Mouse (Mus musculus) heart, embryonic 16.5 days (tissue): ENCODE measurements around the gene Abcb1b. TPM values are rescaled to one million over a fixed set of nuclear protein-coding genes. Genes with fewer than 3 reads are reported as not detected.
A peak's percentile ranks its signal among the peaks of the same experiment; 100 is the strongest.

Experiments used
- ATAC-seq: fragments of 200-750 bp; cut with Nextera tagmentation; replicated peaks from 2 replicates; pipeline ENCODE4 v1.8.0; 2017; ENCODE audit warnings: moderate number of reproducible peaks; ENCODE audit not compliant: insufficient read depth, low FRiP score; ENCODE audit errors: extremely low read depth
- H3K27ac ChIP-seq: fragments of 300-500 bp; sonication (generic); 2 replicates; pipeline ENCODE4 v1.5.1; 2014; ENCODE audit warnings: mild to moderate bottlenecking, low read length, control low read depth, moderate library complexity
- H3K27me3 ChIP-seq: fragments of 300-500 bp; sonication (generic); 2 replicates; pipeline ENCODE4 v1.6.1; 2014; ENCODE audit warnings: low read length, mixed read lengths; ENCODE audit not compliant: control insufficient read depth, insufficient read depth
- H3K36me3 ChIP-seq: fragments of 300-500 bp; sonication (generic); 2 replicates; pipeline ENCODE4 v1.6.1; 2014; ENCODE audit not compliant: control insufficient read depth, insufficient read depth
- H3K4me1 ChIP-seq: fragments of 300-500 bp; sonication (generic); 2 replicates; pipeline ENCODE4 v1.6.1; 2014; ENCODE audit warnings: low read length, mixed read lengths; ENCODE audit not compliant: control insufficient read depth, insufficient read depth
- H3K4me2 ChIP-seq: fragments of 300-500 bp; sonication (generic); 2 replicates; pipeline ENCODE4 v1.6.1; 2014; ENCODE audit warnings: low read depth, mild to moderate bottlenecking, control low read depth, low read length
- H3K4me3 ChIP-seq: fragments of 300-500 bp; sonication (generic); 2 replicates; pipeline ENCODE4 v1.5.1; 2014; ENCODE audit warnings: mild to moderate bottlenecking, control low read depth, low read length
- H3K9ac ChIP-seq: fragments of 300-500 bp; sonication (generic); 2 replicates; pipeline ENCODE4 v1.6.1; 2014; ENCODE audit warnings: low read length, control low read depth
- H3K9me3 ChIP-seq: fragments of 300-500 bp; sonication (generic); replicated peaks from 2 replicates; pipeline ENCODE4 v1.6.1; 2016; ENCODE audit warnings: low read length; ENCODE audit not compliant: control insufficient read depth
- WGBS: fragments of 180-500 bp; shearing (Covaris S2); extraction: QIAGEN DNeasy Blood & Tissue Kit; methylation state at CpG from one replicate; pipeline ENCODE4 v1.1.7; 2014; 5-methylcytosine and 5-hydroxymethylcytosine counted together
- polyA plus RNA-seq: library from polyadenylated mRNA; unstranded; fragments of >200 nt; fragmentation: Nextera tagmentation; extraction: Ambion mirVana; gene quantifications from 2 replicates; pipeline ENCODE4 v1.2.1, GENCODE M21; 2015

Gene Abcb1b
- polyA plus RNA-seq = 1.7 and 2.0 TPM in 2 replicates

GRCm38 (mm10) chr5:8797987-8798751 lies at the start of gene Abcb1b:
Gene Abcb1b (plus strand): TSS chr5:8798147.
- H3K9ac ChIP-seq = peak within 1 kb of the TSS; percentile 70
- no peak within 1 kb of the TSS for H3K27ac ChIP-seq
- ATAC-seq = peak; percentile 81
- H3K36me3 ChIP-seq = no peaks in the 10 kb centered on the region
- no peaks in the 10 kb centered on the region for H3K27me3 ChIP-seq
- WGBS = under 1% methylated on average over 48 of the region's 48 CpGs
- H3K9me3 ChIP-seq = no peaks in the 10 kb centered on the region
- peak within 1 kb of the TSS; percentile 63 for H3K4me3 ChIP-seq
- H3K4me2 ChIP-seq = peak within 1 kb of the TSS; percentile 98
- H3K4me1 ChIP-seq = peaks cover 4% of the 10 kb centered on the region; the same call in 1 of the 2 replicates

GRCm38 (mm10) chr5:8772866-8773265 lies 25.1 kb upstream of the Abcb1b start:
- H3K27me3 ChIP-seq = no peaks in the 10 kb centered on the region
- no peaks in the 10 kb centered on the region for H3K4me1 ChIP-seq
- 55% methylated on average over 3 of the region's 3 CpGs for WGBS
- ATAC-seq = no peak
- H3K36me3 ChIP-seq = no peaks in the 10 kb centered on the region
- H3K9me3 ChIP-seq = no peaks in the 10 kb centered on the region
- no peak overlapping the region for H3K4me2 ChIP-seq
- H3K4me3 ChIP-seq = no peak overlapping the region
- H3K27ac ChIP-seq = no peak overlapping the region
- H3K9ac ChIP-seq = no peak overlapping the region

- no peaks in the 10 kb centered on the region for H3K36me3 ChIP-seq
- WGBS = 69% methylated on average over 2 of the region's 2 CpGs
These were observed 19.6 kb upstream of the Abcb1b start for GRCm38 (mm10) chr5:8778311-8778710.

DNA sequence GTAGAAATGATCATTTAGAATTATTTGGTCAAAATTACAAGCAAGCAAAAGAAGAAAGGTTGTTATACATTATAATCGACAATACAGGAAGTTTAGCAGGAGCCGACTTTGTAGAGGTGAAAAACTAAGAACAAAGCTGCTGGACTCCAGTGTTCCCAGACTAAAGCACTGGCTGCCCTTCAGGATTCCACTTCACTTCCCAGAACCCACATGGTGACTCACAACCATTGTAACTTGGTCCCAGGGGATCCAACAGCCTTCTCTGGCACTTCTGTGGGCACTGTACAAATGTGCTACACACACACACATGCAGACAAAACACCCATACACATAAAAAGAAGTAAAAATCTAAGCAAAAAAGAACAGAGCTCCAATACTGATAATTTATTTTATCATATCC lies 19.2 kb upstream of the Abcb1b start:
- Histone ChIP-seq H3K4me2 (no peak overlapping the region), H3K4me3 (no peak overlapping the region), H3K4me1 (no peaks in the 10 kb centered on the region), H3K27me3 (no peaks in the 10 kb centered on the region), H3K36me3 (no peaks in the 10 kb centered on the region), H3K9me3 (no peaks in the 10 kb centered on the region), H3K27ac (no peak overlapping the region), H3K9ac (no peak overlapping the region)
- 83% methylated on average over 2 of the region's 2 CpGs for WGBS
- ATAC-seq = no peak

More at GRCm38 (mm10) chr5:8778311-8778710, 19.6 kb upstream of the Abcb1b start:
- no peak overlapping the region for H3K27ac ChIP-seq
- H3K4me2 ChIP-seq = no peak overlapping the region
- no peaks in the 10 kb centered on the region for H3K9me3 ChIP-seq
- ATAC-seq = no peak
- H3K4me1 ChIP-seq = no peaks in the 10 kb centered on the region
- H3K9ac ChIP-seq = no peak overlapping the region
- H3K27me3 ChIP-seq = no peaks in the 10 kb centered on the region
- H3K4me3 ChIP-seq = no peak overlapping the region

- H3K9me3 ChIP-seq = no peaks in the 10 kb centered on the region
- H3K4me1 ChIP-seq = no peaks in the 10 kb centered on the region
- no peak overlapping the region for H3K27ac ChIP-seq
- H3K9ac ChIP-seq = no peak overlapping the region
- WGBS = 71% methylated on average over 4 of the region's 4 CpGs
- no peak overlapping the region for H3K4me3 ChIP-seq
- no peak overlapping the region for H3K4me2 ChIP-seq
- ATAC-seq = no peak
- no peaks in the 10 kb centered on the region for H3K36me3 ChIP-seq
- no peaks in the 10 kb centered on the region for H3K27me3 ChIP-seq
These were observed 5.7 kb upstream of the Abcb1b start for GRCm38 (mm10) chr5:8792281-8792680.

GRCm38 (mm10) chr5:8798752-8799115 lies 787 bp downstream of the Abcb1b start:
- Histone ChIP-seq H3K27me3 (no peaks in the 10 kb centered on the region), H3K4me3 (peak overlapping the region; percentile 63), H3K4me2 (peak overlapping the region; percentile 98), H3K36me3 (no peaks in the 10 kb centered on the region), H3K4me1 (peaks cover 4% of the 10 kb centered on the region; the same call in 1 of the 2 replicates), H3K27ac (no peak overlapping the region), H3K9ac (peak overlapping the region; percentile 70), H3K9me3 (no peaks in the 10 kb centered on the region)
- ATAC-seq = no peak
- WGBS = 30% methylated on average over 10 of the region's 10 CpGs

DNA sequence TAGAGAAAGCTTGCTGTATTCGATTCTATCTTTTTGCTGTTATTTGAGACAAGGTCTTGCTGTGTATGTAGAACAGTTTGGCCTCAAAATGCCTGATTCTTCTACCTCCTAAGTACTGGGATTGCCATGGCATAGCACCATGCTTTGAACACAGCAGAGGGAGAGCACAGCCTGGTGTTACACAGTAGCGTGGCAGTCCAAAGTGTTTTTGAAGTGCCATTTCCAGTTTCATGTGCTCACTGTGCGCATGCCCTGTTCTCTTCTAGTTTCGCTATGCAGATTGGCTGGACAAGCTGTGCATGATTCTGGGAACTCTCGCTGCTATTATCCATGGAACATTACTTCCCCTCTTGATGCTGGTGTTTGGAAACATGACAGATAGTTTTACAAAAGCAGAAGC lies 7.8 kb downstream of the Abcb1b start:
- Histone ChIP-seq H3K4me3 (no peak overlapping the region), H3K4me1 (no peaks in the 10 kb centered on the region), H3K36me3 (no peaks in the 10 kb centered on the region), H3K4me2 (no peak overlapping the region), H3K9ac (no peak overlapping the region), H3K9me3 (no peaks in the 10 kb centered on the region), H3K27ac (no peak overlapping the region), H3K27me3 (no peaks in the 10 kb centered on the region)
- no peak for ATAC-seq
- 79% methylated on average over 5 of the region's 5 CpGs for WGBS

DNA sequence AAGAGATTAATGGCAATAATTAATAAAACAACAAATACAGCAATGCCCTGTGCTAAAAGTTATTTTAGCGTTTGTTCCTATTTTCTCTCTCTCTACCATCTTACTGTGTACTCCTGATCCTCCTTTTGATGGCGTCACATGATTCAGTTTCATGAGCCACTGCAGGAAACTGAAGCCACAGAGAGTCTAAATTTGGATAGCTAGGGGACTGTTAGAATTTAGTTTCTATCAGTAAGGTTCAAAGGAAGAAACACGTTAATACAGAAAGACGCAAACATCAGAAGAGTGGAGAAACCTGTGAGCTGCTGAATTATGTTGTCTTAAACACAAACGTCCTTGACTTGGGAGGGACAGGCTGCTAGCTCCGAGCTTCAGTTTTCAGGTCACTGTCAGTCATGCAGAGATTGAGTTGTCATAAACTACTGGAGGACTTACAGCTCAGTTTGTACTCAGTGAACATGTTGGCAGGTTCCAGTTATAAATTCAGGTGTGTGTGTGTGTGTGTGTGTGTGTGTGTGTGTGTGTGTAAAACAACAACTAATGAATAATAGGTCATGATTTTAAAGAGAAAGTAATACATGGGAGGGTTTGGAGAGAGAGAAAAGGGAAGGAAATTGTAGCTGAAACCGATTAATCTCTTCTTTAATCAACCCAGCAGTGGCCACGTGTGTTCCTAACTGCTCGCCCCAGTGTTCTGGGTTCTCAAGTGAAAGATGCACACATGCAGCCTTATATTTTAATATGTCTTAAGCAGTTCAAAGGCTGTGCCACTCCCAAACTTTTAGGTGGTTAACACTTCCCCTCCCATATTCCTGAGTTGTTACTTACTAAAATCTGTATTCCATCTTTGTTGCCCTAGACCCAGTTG lies 9.4 kb downstream of the Abcb1b start:
- 72% methylated on average over 9 of the region's 9 CpGs for WGBS

DNA sequence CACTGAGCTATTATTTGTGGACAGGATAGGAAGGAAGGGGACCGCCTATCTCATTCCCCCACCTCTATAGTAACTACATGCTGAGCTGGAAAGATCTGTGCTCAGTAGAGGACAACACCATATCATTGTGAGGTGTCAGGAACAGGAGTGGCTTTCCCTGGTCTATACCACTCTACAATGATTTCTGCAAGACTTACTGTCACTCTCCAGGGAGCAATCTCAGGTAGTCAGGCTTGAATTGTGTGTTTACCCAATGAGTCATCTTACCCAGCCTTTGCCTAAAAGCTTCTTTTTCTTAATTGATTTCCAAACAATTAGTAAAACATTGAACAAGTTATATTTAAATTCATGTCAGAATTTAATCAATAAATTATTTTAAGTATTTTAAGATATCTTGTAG lies 15.9 kb downstream of the Abcb1b start:
- H3K4me3 ChIP-seq = no peak overlapping the region
- H3K36me3 ChIP-seq = no peaks in the 10 kb centered on the region
- H3K4me2 ChIP-seq = no peak overlapping the region
- no peak for ATAC-seq
- no peak overlapping the region for H3K9ac ChIP-seq
- no peaks in the 10 kb centered on the region for H3K9me3 ChIP-seq
- 64% methylated on average over 1 of the region's 1 CpGs for WGBS
- H3K27ac ChIP-seq = no peak overlapping the region
- no peaks in the 10 kb centered on the region for H3K4me1 ChIP-seq
- H3K27me3 ChIP-seq = no peaks in the 10 kb centered on the region

More for the DNA sequence above, 9.4 kb downstream of the Abcb1b start:
- Histone ChIP-seq H3K9ac (no peak overlapping the region), H3K36me3 (no peaks in the 10 kb centered on the region), H3K4me1 (no peaks in the 10 kb centered on the region), H3K27ac (no peak overlapping the region), H3K27me3 (no peaks in the 10 kb centered on the region), H3K4me2 (no peak overlapping the region), H3K9me3 (no peaks in the 10 kb centered on the region), H3K4me3 (no peak overlapping the region)
- ATAC-seq = no peak
